Mouse (Mus musculus): ENCODE data around the gene Nts. TPM values are rescaled to one million over a fixed set of nuclear protein-coding genes. Genes with fewer than 3 reads are reported as not detected.

Nts gene
- 2.2 and 2.9 TPM in 2 replicates for polyA plus RNA-seq (2015; fragmentation: Nextera tagmentation; extraction: Ambion mirVana)

GRCm38 (mm10) chr10:102490386-102490785 lies at the start of gene Nts:
TSS of gene Nts (minus strand) at chr10:102490486.
- WGBS = 26% methylated on average over 3 of the region's 3 CpGs
- Histone ChIP-seq H3K4me2 (replicated peaks) (no peak within 1 kb of the TSS), H3K9ac (no peak within 1 kb of the TSS), H3K27ac (no peak within 1 kb of the TSS), H3K9me3 (no peaks in the 10 kb centered on the region), H3K36me3 (no peaks in the 10 kb centered on the region), H3K4me1 (replicated peaks) (no peaks in the 10 kb centered on the region), H3K4me3 (replicated peaks) (no peak within 1 kb of the TSS), H3K27me3 (replicated peaks) (no peaks in the 10 kb centered on the region)
- ATAC-seq = no peak

GRCm38 (mm10) chr10:102527901-102528300 lies 37.6 kb upstream of the Nts start:
- H3K36me3 ChIP-seq = no peaks in the 10 kb centered on the region
- no peaks in the 10 kb centered on the region for H3K27me3 ChIP-seq (replicated peaks)
- H3K9ac ChIP-seq = no peak overlapping the region
- H3K9me3 ChIP-seq = no peaks in the 10 kb centered on the region
- H3K4me1 ChIP-seq (replicated peaks) = no peaks in the 10 kb centered on the region
- no peak overlapping the region for H3K4me3 ChIP-seq (replicated peaks)
- WGBS = 24% methylated on average over 3 of the region's 3 CpGs
- no peak overlapping the region for H3K4me2 ChIP-seq (replicated peaks)
- H3K27ac ChIP-seq = no peak overlapping the region
- peak; percentile 55; the same call in 1 of the 2 replicates for ATAC-seq

GRCm38 (mm10) chr10:102514159-102514558 lies 23.9 kb upstream of the Nts start:
- no peak overlapping the region for H3K4me3 ChIP-seq (replicated peaks)
- ATAC-seq = no peak
- H3K4me2 ChIP-seq (replicated peaks) = no peak overlapping the region
- H3K4me1 ChIP-seq (replicated peaks) = no peaks in the 10 kb centered on the region
- H3K36me3 ChIP-seq = no peaks in the 10 kb centered on the region
- H3K9me3 ChIP-seq = no peaks in the 10 kb centered on the region
- no peak overlapping the region for H3K9ac ChIP-seq
- no peaks in the 10 kb centered on the region for H3K27me3 ChIP-seq (replicated peaks)
- 5% methylated on average over 1 of the region's 1 CpGs for WGBS
- no peak overlapping the region for H3K27ac ChIP-seq

GRCm38 (mm10) chr10:102511807-102512461 lies 21.6 kb upstream of the Nts start, which contains the start of gene Rassf9:
TSS of gene Rassf9 (plus strand) at chr10:102512222.
- Histone ChIP-seq H3K4me3 (replicated peaks) (peak within 1 kb of the TSS; percentile 21; the same call in 1 of the 2 replicates), H3K36me3 (no peaks in the 10 kb centered on the region), H3K27ac (peak within 1 kb of the TSS; percentile 61), H3K9me3 (no peaks in the 10 kb centered on the region), H3K27me3 (replicated peaks) (no peaks in the 10 kb centered on the region), H3K4me2 (replicated peaks) (peak within 1 kb of the TSS; percentile 46), H3K9ac (no peak within 1 kb of the TSS), H3K4me1 (replicated peaks) (no peaks in the 10 kb centered on the region)
- WGBS = 7% methylated on average over 5 of the region's 5 CpGs
- peak; percentile 89 for ATAC-seq

- Histone ChIP-seq H3K27me3 (replicated peaks) (no peaks in the 10 kb centered on the region), H3K36me3 (no peaks in the 10 kb centered on the region), H3K9me3 (no peaks in the 10 kb centered on the region), H3K27ac (peak overlapping the region; percentile 32; the same call in 1 of the 2 replicates), H3K9ac (no peak overlapping the region), H3K4me3 (replicated peaks) (no peak overlapping the region), H3K4me1 (replicated peaks) (no peaks in the 10 kb centered on the region), H3K4me2 (replicated peaks) (peak overlapping the region; percentile 46)
- ATAC-seq = no peak; the same call in 1 of the 2 replicates
- 43% methylated on average over 3 of the region's 3 CpGs for WGBS
Observed at GRCm38 (mm10) chr10:102511461-102511806, 21.1 kb upstream of the Nts start.

GRCm38 (mm10) chr10:102507386-102507785 lies 17.1 kb upstream of the Nts start:
- Histone ChIP-seq H3K36me3 (no peaks in the 10 kb centered on the region), H3K27ac (no peak overlapping the region), H3K4me2 (replicated peaks) (no peak overlapping the region), H3K27me3 (replicated peaks) (no peaks in the 10 kb centered on the region), H3K9me3 (no peaks in the 10 kb centered on the region), H3K9ac (no peak overlapping the region), H3K4me1 (replicated peaks) (no peaks in the 10 kb centered on the region), H3K4me3 (replicated peaks) (no peak overlapping the region)
- ATAC-seq = no peak
- WGBS = 60% methylated on average over 4 of the region's 4 CpGs

- no peak overlapping the region for H3K9ac ChIP-seq
- 27% methylated on average over 4 of the region's 4 CpGs for WGBS
- no peaks in the 10 kb centered on the region for H3K9me3 ChIP-seq
- ATAC-seq = 0 out of 2 replicates have a peak, but pooled peaks have one; percentile 49
- no peaks in the 10 kb centered on the region for H3K36me3 ChIP-seq
- no peak overlapping the region for H3K4me3 ChIP-seq (replicated peaks)
- no peak overlapping the region for H3K27ac ChIP-seq
- no peaks in the 10 kb centered on the region for H3K27me3 ChIP-seq (replicated peaks)
- H3K4me1 ChIP-seq (replicated peaks) = no peaks in the 10 kb centered on the region
- H3K4me2 ChIP-seq (replicated peaks) = no peak overlapping the region
Observed at GRCm38 (mm10) chr10:102498754-102499153, 8.5 kb upstream of the Nts start.

GRCm38 (mm10) chr10:102491792-102492191 lies 1.5 kb upstream of the Nts start:
- no peak for ATAC-seq

GRCm38 (mm10) chr10:102469412-102469811 lies 20.9 kb downstream of the Nts start:
- Histone ChIP-seq H3K9ac (no peak overlapping the region), H3K4me1 (replicated peaks) (no peaks in the 10 kb centered on the region), H3K27ac (no peak overlapping the region), H3K36me3 (no peaks in the 10 kb centered on the region), H3K4me3 (replicated peaks) (no peak overlapping the region), H3K27me3 (replicated peaks) (no peaks in the 10 kb centered on the region), H3K9me3 (no peaks in the 10 kb centered on the region), H3K4me2 (replicated peaks) (no peak overlapping the region)
- peak; percentile 93 for ATAC-seq
- 80% methylated on average over 2 of the region's 2 CpGs for WGBS

More at GRCm38 (mm10) chr10:102491792-102492191, 1.5 kb upstream of the Nts start:
- Histone ChIP-seq H3K27me3 (replicated peaks) (no peaks in the 10 kb centered on the region), H3K9me3 (no peaks in the 10 kb centered on the region), H3K4me2 (replicated peaks) (no peak overlapping the region), H3K36me3 (no peaks in the 10 kb centered on the region), H3K27ac (no peak overlapping the region), H3K9ac (no peak overlapping the region), H3K4me1 (replicated peaks) (no peaks in the 10 kb centered on the region), H3K4me3 (replicated peaks) (no peak overlapping the region)
- WGBS = 6% methylated on average over 3 of the region's 3 CpGs

GRCm38 (mm10) chr10:102451756-102452155 lies 38.5 kb downstream of the Nts start:
- no peaks in the 10 kb centered on the region for H3K4me1 ChIP-seq (replicated peaks)
- no peak overlapping the region for H3K27ac ChIP-seq
- ATAC-seq = peak; percentile 41; the same call in 1 of the 2 replicates
- 11% methylated on average over 7 of the region's 7 CpGs for WGBS
- H3K36me3 ChIP-seq = no peaks in the 10 kb centered on the region
- no peak overlapping the region for H3K9ac ChIP-seq
- no peak overlapping the region for H3K4me2 ChIP-seq (replicated peaks)
- H3K4me3 ChIP-seq (replicated peaks) = no peak overlapping the region
- no peaks in the 10 kb centered on the region for H3K27me3 ChIP-seq (replicated peaks)
- no peaks in the 10 kb centered on the region for H3K9me3 ChIP-seq

GRCm38 (mm10) chr10:102449449-102449848 lies 40.8 kb downstream of the Nts start:
- Histone ChIP-seq H3K27me3 (replicated peaks) (no peaks in the 10 kb centered on the region), H3K36me3 (no peaks in the 10 kb centered on the region), H3K4me3 (replicated peaks) (no peak overlapping the region), H3K27ac (no peak overlapping the region), H3K4me1 (replicated peaks) (no peaks in the 10 kb centered on the region), H3K9ac (no peak overlapping the region), H3K4me2 (replicated peaks) (no peak overlapping the region), H3K9me3 (no peaks in the 10 kb centered on the region)
- 4% methylated on average over 7 of the region's 7 CpGs for WGBS
- ATAC-seq = no peak

GRCm38 (mm10) chr10:102444912-102445556 lies 45.3 kb downstream of the Nts start:
- Histone ChIP-seq H3K9me3 (no peaks in the 10 kb centered on the region), H3K27me3 (replicated peaks) (no peaks in the 10 kb centered on the region), H3K36me3 (no peaks in the 10 kb centered on the region), H3K4me3 (replicated peaks) (no peak overlapping the region), H3K27ac (no peak overlapping the region), H3K4me1 (replicated peaks) (no peaks in the 10 kb centered on the region), H3K9ac (no peak overlapping the region), H3K4me2 (replicated peaks) (no peak overlapping the region)
- ATAC-seq = 0 out of 2 replicates have a peak, but pooled peaks have one; percentile 39
- WGBS = 15% methylated on average over 2 of the region's 2 CpGs

All from intestine, embryonic 15.5 days (tissue).